ENCODE assay signal across 8 mouse cellular contexts in genomic region chr6:108531324-108532311, GRCm38 (mm10).
DNase-seq lines count a peak whose midpoint lies in the region; ATAC-seq lines count a peak whose summit lies in the region.

No protein-coding gene starts in this region.

- H3K4me3 ChIP-seq in forebrain, embryonic 11.5 days (ENCODE audit: low read depth, low read length), result no peak overlapping the region
- no peak overlapping the region for H3K4me3 ChIP-seq in forebrain, embryonic 16.5 days (replicated peaks; ENCODE audit: low read length)
- no peak overlapping the region for H3K4me3 ChIP-seq in limb, embryonic 15.5 days
- no peak overlapping the region for H3K4me3 ChIP-seq in midbrain, embryonic 14.5 days (replicated peaks; ENCODE audit: low read depth, low read length)

- WGBS in forebrain, embryonic 11.5 days, result 29% methylated on average over 12 of the region's 12 CpGs
- WGBS in forebrain, embryonic 16.5 days, result 37% methylated on average over 12 of the region's 12 CpGs
- WGBS in limb, embryonic 15.5 days, result 49% methylated on average over 12 of the region's 12 CpGs
- WGBS in midbrain, embryonic 14.5 days, result 33% methylated on average over 12 of the region's 12 CpGs

- intact Hi-C loops in heart, postnatal 36 days (cut with DNase I), result loop anchor here (2.0 to 5.0 kb wide), 3 partner anchors 39 to 127 kb away; no protein-coding TSS in a partner anchor

- DNase-seq in forebrain, embryonic 11.5 days (ENCODE audit: low spot score), result no peak
- DNase-seq in c-Kit-negative CD71-positive TER-119-positive erythroid progenitor cells, embryonic 14.5 days (ENCODE audit: low read depth, low spot score), result peak; percentile 59
- DNase-seq in heart, postnatal 36 days, result peak; percentile 31 to 34
- no peak for DNase-seq in midbrain, embryonic 14.5 days
- peak; percentile 23 for DNase-seq in urinary bladder, postnatal 25 days (ENCODE audit: low spot score)
- no peak for DNase-seq in layer of hippocampus, adult 8-10 months (ENCODE audit: low spot score in 2 of 2)

- no peaks in the 10 kb centered on the region for H3K36me3 ChIP-seq in forebrain, embryonic 11.5 days (ENCODE audit: control insufficient read depth, insufficient read depth, low read length)
- no peaks in the 10 kb centered on the region; the same call in 1 of the 2 replicates for H3K36me3 ChIP-seq in forebrain, embryonic 16.5 days (ENCODE audit: control insufficient read depth, insufficient read depth)
- H3K36me3 ChIP-seq in limb, embryonic 15.5 days, result 0 out of 2 replicates have a peak, but pooled peaks cover 3% of the 10 kb centered on the region
- H3K36me3 ChIP-seq in midbrain, embryonic 14.5 days (ENCODE audit: control insufficient read depth, insufficient read depth, low read length), result no peaks in the 10 kb centered on the region

- H3K4me1 ChIP-seq in forebrain, embryonic 11.5 days (replicated peaks; ENCODE audit: control insufficient read depth, insufficient read depth, low read length), result no peaks in the 10 kb centered on the region
- no peaks in the 10 kb centered on the region for H3K4me1 ChIP-seq in forebrain, embryonic 16.5 days (replicated peaks; ENCODE audit: control insufficient read depth, insufficient read depth, low read length)
- peaks cover 25% of the 10 kb centered on the region for H3K4me1 ChIP-seq in limb, embryonic 15.5 days
- peaks cover 13% of the 10 kb centered on the region for H3K4me1 ChIP-seq in midbrain, embryonic 14.5 days (ENCODE audit: control insufficient read depth, insufficient read depth, low read length)

- no peak overlapping the region for H3K27ac ChIP-seq in forebrain, embryonic 11.5 days (ENCODE audit: low read depth, low read length)
- no peak overlapping the region for H3K27ac ChIP-seq in forebrain, embryonic 16.5 days (ENCODE audit: low read length)
- H3K27ac ChIP-seq in limb, embryonic 15.5 days, result peak overlapping the region; percentile 43
- no peak overlapping the region for H3K27ac ChIP-seq in midbrain, embryonic 14.5 days (replicated peaks; ENCODE audit: low read depth, low read length)

- peak; percentile 12; the same call in 1 of the 2 replicates for ATAC-seq in forebrain, embryonic 11.5 days (replicated peaks; ENCODE audit: low FRiP score)
- no peak for ATAC-seq in forebrain, embryonic 16.5 days
- no peak for ATAC-seq in limb, embryonic 15.5 days (ENCODE audit: insufficient number of reproducible peaks, low FRiP score, low TSS enrichment, low read depth)
- peak; percentile 26; the same call in 1 of the 2 replicates for ATAC-seq in midbrain, embryonic 14.5 days (ENCODE audit: low FRiP score, low TSS enrichment)

- H3K9me3 ChIP-seq in forebrain, embryonic 11.5 days (ENCODE audit: control insufficient read depth, low read length), result no peaks in the 10 kb centered on the region
- H3K9me3 ChIP-seq in forebrain, embryonic 16.5 days (ENCODE audit: control insufficient read depth, low read length), result no peaks in the 10 kb centered on the region
- H3K9me3 ChIP-seq in limb, embryonic 15.5 days, result no peaks in the 10 kb centered on the region
- no peaks in the 10 kb centered on the region for H3K9me3 ChIP-seq in midbrain, embryonic 14.5 days (ENCODE audit: control insufficient read depth, low read length)

- no peaks in the 10 kb centered on the region for H3K27me3 ChIP-seq in forebrain, embryonic 11.5 days (ENCODE audit: control insufficient read depth, insufficient read depth, low read length)
- no peaks in the 10 kb centered on the region for H3K27me3 ChIP-seq in forebrain, embryonic 16.5 days (replicated peaks; ENCODE audit: control insufficient read depth, insufficient read depth, low read length)
- H3K27me3 ChIP-seq in limb, embryonic 15.5 days, result no peaks in the 10 kb centered on the region
- no peaks in the 10 kb centered on the region for H3K27me3 ChIP-seq in midbrain, embryonic 14.5 days (ENCODE audit: control insufficient read depth, insufficient read depth, low read length)

- no peak overlapping the region for H3K9ac ChIP-seq in forebrain, embryonic 11.5 days (ENCODE audit: low read length)
- no peak overlapping the region for H3K9ac ChIP-seq in forebrain, embryonic 16.5 days (replicated peaks; ENCODE audit: low read depth, low read length)
- H3K9ac ChIP-seq in limb, embryonic 15.5 days, result no peak overlapping the region
- H3K9ac ChIP-seq in midbrain, embryonic 14.5 days (replicated peaks; ENCODE audit: low read length), result no peak overlapping the region

- no peak overlapping the region for H3K4me2 ChIP-seq in forebrain, embryonic 11.5 days (ENCODE audit: low read depth, low read length, severe bottlenecking)
- H3K4me2 ChIP-seq in forebrain, embryonic 16.5 days (ENCODE audit: low read length), result no peak overlapping the region
- H3K4me2 ChIP-seq in limb, embryonic 15.5 days, result no peak overlapping the region
- H3K4me2 ChIP-seq in midbrain, embryonic 14.5 days (ENCODE audit: low read length), result no peak overlapping the region

Comparison
In these comparisons a context has a peak if more than half of its experiments do, and no peak if none do; other contexts are left out.
1. ATAC-seq: peak in forebrain, embryonic 11.5 days (single experiment) and midbrain, embryonic 14.5 days (single experiment); none in forebrain, embryonic 16.5 days (single experiment) and limb, embryonic 15.5 days (single experiment).
2. DNase-seq: peak in c-Kit-negative CD71-positive TER-119-positive erythroid progenitor cells, embryonic 14.5 days (single experiment), heart, postnatal 36 days (2 of 2) and urinary bladder, postnatal 25 days (single experiment); none in forebrain, embryonic 11.5 days (single experiment), midbrain, embryonic 14.5 days (single experiment) and layer of hippocampus, adult 8-10 months (0 of 2).